16 mouse cellular contexts compared by ENCODE assay signal in genomic region chr13:101712099-101712498, GRCm38 (mm10). TPM values are rescaled to one million over a fixed set of nuclear protein-coding genes. Genes with fewer than 3 reads are reported as not detected.
DNase-seq lines count a peak whose midpoint lies in the region; ATAC-seq and TF ChIP-seq lines count a peak whose summit lies in the region.
"Had no signal": no experiment of that assay in that cellular context is flagged by ENCODE, and none has a peak within 500 bp of the region (broad histone marks: within the 10 kb centered on the region; RNA-seq: fewer than 3 reads in every experiment).

No protein-coding gene starts in this region.

- no peaks in the 10 kb centered on the region for H3K27me3 ChIP-seq in stomach, embryonic 16.5 days (ENCODE audit: control insufficient read depth, insufficient read depth, low read length)
- H3K27me3 ChIP-seq in stomach, postnatal 0 days (ENCODE audit: control insufficient read depth, insufficient read depth, low read length), result no peaks in the 10 kb centered on the region
- H3K27me3 ChIP-seq in embryonic facial prominence, embryonic 15.5 days, result no peaks in the 10 kb centered on the region
- no peaks in the 10 kb centered on the region for H3K27me3 ChIP-seq in forebrain, embryonic 14.5 days (replicated peaks; ENCODE audit: control insufficient read depth, insufficient read depth, low read length)
- H3K27me3 ChIP-seq: forebrain, embryonic 12.5 days; kidney, embryonic 15.5 days; neural tube, embryonic 13.5 days had no signal

- 78% methylated on average over 9 of the region's 9 CpGs for WGBS in stomach, embryonic 16.5 days
- 71% methylated on average over 9 of the region's 9 CpGs for WGBS in stomach, postnatal 0 days
- WGBS in embryonic facial prominence, embryonic 15.5 days, result 71% methylated on average over 9 of the region's 9 CpGs
- WGBS in forebrain, embryonic 14.5 days, result 93% methylated on average over 9 of the region's 9 CpGs

- TF ChIP-seq EP300 in stomach, postnatal 0 days (optimal IDR thresholded peaks at IDR 0.05), result no peak

- H3K4me3 ChIP-seq in stomach, embryonic 16.5 days (replicated peaks; ENCODE audit: low read length), result no peak overlapping the region
- no peak overlapping the region for H3K4me3 ChIP-seq in stomach, postnatal 0 days (ENCODE audit: low read depth, low read length)
- H3K4me3 ChIP-seq in embryonic facial prominence, embryonic 15.5 days (replicated peaks), result no peak overlapping the region
- H3K4me3 ChIP-seq in forebrain, embryonic 14.5 days (ENCODE audit: low read depth, low read length), result no peak overlapping the region
- H3K4me3 ChIP-seq: forebrain, embryonic 12.5 days; kidney, embryonic 15.5 days; limb, embryonic 12.5 days; midbrain, embryonic 10.5 days; neural tube, embryonic 13.5 days had no signal

- H3K4me2 ChIP-seq in stomach, embryonic 16.5 days (ENCODE audit: low read depth, low read length), result no peak overlapping the region
- H3K4me2 ChIP-seq in stomach, postnatal 0 days (replicated peaks; ENCODE audit: low read depth), result no peak overlapping the region
- no peak overlapping the region for H3K4me2 ChIP-seq in embryonic facial prominence, embryonic 15.5 days (replicated peaks)
- no peak overlapping the region for H3K4me2 ChIP-seq in forebrain, embryonic 14.5 days (ENCODE audit: low read length)
- H3K4me2 ChIP-seq: forebrain, embryonic 12.5 days; kidney, embryonic 15.5 days; limb, embryonic 12.5 days; neural tube, embryonic 13.5 days had no signal

- no peaks in the 10 kb centered on the region for H3K9me3 ChIP-seq in stomach, embryonic 16.5 days (replicated peaks; ENCODE audit: control insufficient read depth, low read length)
- H3K9me3 ChIP-seq in stomach, postnatal 0 days (ENCODE audit: control insufficient read depth, low read length), result no peaks in the 10 kb centered on the region
- H3K9me3 ChIP-seq in embryonic facial prominence, embryonic 15.5 days (replicated peaks), result no peaks in the 10 kb centered on the region
- no peaks in the 10 kb centered on the region for H3K9me3 ChIP-seq in forebrain, embryonic 14.5 days (replicated peaks; ENCODE audit: control insufficient read depth, low read length)
- H3K9me3 ChIP-seq: forebrain, embryonic 12.5 days; kidney, embryonic 15.5 days; limb, embryonic 12.5 days; midbrain, embryonic 10.5 days; neural tube, embryonic 13.5 days had no signal

- no peak for TF ChIP-seq CTCF in stomach, postnatal 0 days (IDR thresholded peaks at IDR 0.05; ENCODE audit: low read depth)

- peak overlapping the region; percentile 18; the same call in 1 of the 2 replicates for H3K27ac ChIP-seq in stomach, embryonic 16.5 days (ENCODE audit: low read length)
- no peak overlapping the region for H3K27ac ChIP-seq in stomach, postnatal 0 days (replicated peaks)
- peak overlapping the region; percentile 83; the same call in 1 of the 2 replicates for H3K27ac ChIP-seq in embryonic facial prominence, embryonic 15.5 days (replicated peaks)
- no peak overlapping the region for H3K27ac ChIP-seq in forebrain, embryonic 14.5 days (ENCODE audit: low read depth, low read length)
- H3K27ac ChIP-seq: forebrain, embryonic 12.5 days; kidney, embryonic 15.5 days; limb, embryonic 12.5 days; midbrain, embryonic 10.5 days; neural tube, embryonic 13.5 days had no signal

- H3K9ac ChIP-seq in stomach, embryonic 16.5 days (ENCODE audit: low read length), result no peak overlapping the region
- no peak overlapping the region for H3K9ac ChIP-seq in stomach, postnatal 0 days (ENCODE audit: low read length)
- no peak overlapping the region for H3K9ac ChIP-seq in embryonic facial prominence, embryonic 15.5 days
- no peak overlapping the region for H3K9ac ChIP-seq in forebrain, embryonic 14.5 days (ENCODE audit: low read length)
- H3K9ac ChIP-seq: forebrain, embryonic 12.5 days; kidney, embryonic 15.5 days; limb, embryonic 12.5 days; neural tube, embryonic 13.5 days had no signal

- DNase-seq in adrenal gland, postnatal 36 days, result peak; percentile 41 to 54
- DNase-seq in adrenal gland, adult 18-20 months (ENCODE audit: low spot score in 2 of 2), result no peak
- DNase-seq in stomach, postnatal 0 days (ENCODE audit: low spot score), result no peak
- DNase-seq in forebrain, embryonic 14.5 days (ENCODE audit: low spot score), result no peak
- DNase-seq in thymus, adult 18-20 months, result no peak
- DNase-seq: B cell, adult 2 months; cerebellum, adult 9-10 months; right cerebral cortex, postnatal 4 days had no signal

- peaks cover 7% of the 10 kb centered on the region; the same call in 1 of the 2 replicates for H3K4me1 ChIP-seq in stomach, embryonic 16.5 days (ENCODE audit: control insufficient read depth, insufficient read depth, low read length)
- no peaks in the 10 kb centered on the region; the same call in 1 of the 2 replicates for H3K4me1 ChIP-seq in stomach, postnatal 0 days (replicated peaks; ENCODE audit: control insufficient read depth, insufficient read depth)
- peaks cover 19% of the 10 kb centered on the region for H3K4me1 ChIP-seq in embryonic facial prominence, embryonic 15.5 days
- H3K4me1 ChIP-seq in forebrain, embryonic 14.5 days (ENCODE audit: control insufficient read depth, insufficient read depth, low read length), result no peaks in the 10 kb centered on the region
- H3K4me1 ChIP-seq: forebrain, embryonic 12.5 days; neural tube, embryonic 13.5 days had no signal

- H3K36me3 ChIP-seq in stomach, embryonic 16.5 days (ENCODE audit: control insufficient read depth, insufficient read depth, low read length), result peaks cover 10% of the 10 kb centered on the region; the same call in 1 of the 2 replicates
- H3K36me3 ChIP-seq in stomach, postnatal 0 days (ENCODE audit: control insufficient read depth, insufficient read depth, low read length), result peaks cover 15% of the 10 kb centered on the region
- H3K36me3 ChIP-seq in embryonic facial prominence, embryonic 15.5 days, result peaks cover 19% of the 10 kb centered on the region; the same call in 1 of the 2 replicates
- H3K36me3 ChIP-seq in forebrain, embryonic 14.5 days (ENCODE audit: control insufficient read depth, insufficient read depth, low read length), result peaks cover 9% of the 10 kb centered on the region; the same call in 1 of the 2 replicates
- H3K36me3 ChIP-seq: forebrain, embryonic 12.5 days had no signal

- ATAC-seq in stomach, embryonic 16.5 days (ENCODE audit: insufficient read depth, low FRiP score), result no peak
- ATAC-seq in stomach, postnatal 0 days (ENCODE audit: low FRiP score, low TSS enrichment), result no peak
- no peak for ATAC-seq in embryonic facial prominence, embryonic 15.5 days (ENCODE audit: insufficient number of reproducible peaks, low FRiP score, low TSS enrichment, low read depth)
- peak; percentile 55 for ATAC-seq in neutrophil, adult 5-6 weeks (ENCODE audit: extremely low read depth, insufficient number of reproducible peaks, low FRiP score, poor library complexity, severe bottlenecking)
- ATAC-seq in forebrain, embryonic 14.5 days, result no peak

RNA-seq across cellular contexts. Expression of gene Pik3r1, which starts 55.9 kb away (rescaled TPM):
- 100 to 1,000 TPM in 1 of 2 experiments, 10 to 100 TPM in 1; 86.3 to 152 TPM for total RNA-seq in adrenal gland, postnatal 36 days (2021)
- total RNA-seq in adrenal gland, adult 18-20 months (2021), result 10 to 100 TPM; 58.8 to 93.1 TPM
- polyA plus RNA-seq in stomach, embryonic 16.5 days (2015; fragmentation: Nextera tagmentation; extraction: Ambion mirVana), result 53.0 and 59.5 TPM in 2 replicates
- 36.0 and 44.6 TPM in 2 replicates for polyA plus RNA-seq in stomach, postnatal 0 days (2015; fragmentation: Nextera tagmentation; extraction: Ambion mirVana)
- polyA plus RNA-seq in embryonic facial prominence, embryonic 15.5 days (2015; fragmentation: Nextera tagmentation; extraction: Ambion mirVana), result 44.7 and 46.0 TPM in 2 replicates
- total RNA-seq in neutrophil, adult 5-6 weeks (2017), result 157 and 171 TPM in 2 replicates
- polyA plus RNA-seq in forebrain, embryonic 14.5 days (2014; fragmentation: Nextera tagmentation; extraction: Ambion mirVana), result 26.8 and 41.6 TPM in 2 replicates

Comparison
In these comparisons a context has a peak if more than half of its experiments do, and no peak if none do; other contexts are left out.
1. DNase-seq: peak in adrenal gland, postnatal 36 days (2 of 2); none in adrenal gland, adult 18-20 months (0 of 2), stomach, postnatal 0 days (single experiment), forebrain, embryonic 14.5 days (single experiment) and thymus, adult 18-20 months (0 of 2).
2. H3K27ac ChIP-seq: peak in stomach, embryonic 16.5 days (single experiment) and embryonic facial prominence, embryonic 15.5 days (single experiment); none in stomach, postnatal 0 days (single experiment) and forebrain, embryonic 14.5 days (single experiment).